Mouse (Mus musculus): ENCODE measurements around the gene Ankrd13c. TPM values are rescaled to one million over a fixed set of nuclear protein-coding genes. Genes with fewer than 3 reads are reported as not detected.
"Not testable (repeated sequence)": the region's sequence is repeated elsewhere in the genome, so short reads cannot be mapped to it uniquely, and the experiment has no call there.

Ankrd13c gene
- polyA plus RNA-seq, 1 experiment from 2014 or later = 19.3 TPM

DNA sequence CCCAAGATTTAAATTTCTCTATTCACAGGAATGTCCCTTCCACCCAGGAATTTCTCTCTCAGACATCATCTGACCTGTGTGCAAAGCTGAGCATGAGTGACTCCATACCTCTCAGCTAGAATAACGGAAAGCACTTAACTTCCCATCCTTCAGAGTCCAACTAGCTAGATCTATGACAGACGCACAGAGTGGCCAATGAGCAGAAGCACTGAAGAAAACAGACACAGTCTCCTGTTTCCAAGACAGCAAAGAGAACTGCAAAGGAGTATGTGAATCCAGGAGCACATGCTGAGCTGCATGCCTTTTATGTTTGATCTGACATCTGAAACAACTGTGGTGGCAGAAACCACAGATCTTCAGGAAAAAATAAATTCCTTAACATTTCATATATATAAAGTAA is 20.3 kb upstream of the Ankrd13c start:
- Histone ChIP-seq H3K27me3 (ENCODE audit: insufficient read depth, poor library complexity, severe bottlenecking) (no peaks in the 10 kb centered on the region), H3K27ac (no peak overlapping the region), H3K4me3 (no peak overlapping the region), H3K36me3 (no peaks in the 10 kb centered on the region), H3K9me3 (no peaks in the 10 kb centered on the region), H3K4me1 (replicated peaks) (peaks cover 16% of the 10 kb centered on the region; the same call in 1 of the 2 replicates)
- no peak for DNase-seq (ENCODE audit: low spot score)
- WGBS = 50% methylated on average over 2 of the region's 2 CpGs

GRCm38 (mm10) chr3:157928731-157929130 is 18.3 kb upstream of the Ankrd13c start:
- H3K36me3 ChIP-seq = no peaks in the 10 kb centered on the region
- H3K9me3 ChIP-seq = no peaks in the 10 kb centered on the region
- DNase-seq (ENCODE audit: low spot score) = no peak
- H3K27ac ChIP-seq = no peak overlapping the region
- H3K4me3 ChIP-seq = no peak overlapping the region
- H3K27me3 ChIP-seq (ENCODE audit: insufficient read depth, poor library complexity, severe bottlenecking) = no peaks in the 10 kb centered on the region
- peaks cover 15% of the 10 kb centered on the region; the same call in 1 of the 2 replicates for H3K4me1 ChIP-seq (replicated peaks)
- WGBS = 89% methylated on average over 2 of the region's 2 CpGs

DNA sequence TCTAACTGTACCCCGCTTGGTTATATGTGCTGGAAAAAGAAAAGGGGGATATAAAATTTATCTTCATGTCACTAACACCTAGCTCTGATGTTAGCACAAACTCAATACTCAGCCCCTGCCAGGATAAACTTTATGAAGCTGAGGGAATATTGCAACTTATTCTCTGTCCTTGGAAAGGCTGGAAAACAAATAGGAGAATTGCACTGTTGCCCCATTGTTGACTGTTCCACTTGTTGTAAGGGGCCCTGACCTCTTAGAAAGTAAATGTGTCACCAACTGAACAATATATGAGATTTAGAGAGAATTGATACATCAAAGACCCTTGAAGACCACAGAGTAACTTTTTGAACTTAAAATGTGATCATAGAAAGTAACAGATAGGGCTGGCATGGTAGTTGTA is 17.6 kb upstream of the Ankrd13c start:
- H3K27ac ChIP-seq = no peak overlapping the region
- DNase-seq (ENCODE audit: low spot score) = no peak
- no peak overlapping the region for H3K4me3 ChIP-seq
- peaks cover 9% of the 10 kb centered on the region; the same call in 1 of the 2 replicates for H3K4me1 ChIP-seq (replicated peaks)
- no peaks in the 10 kb centered on the region for H3K36me3 ChIP-seq
- WGBS = 88% methylated on average over 1 of the region's 1 CpGs
- H3K27me3 ChIP-seq (ENCODE audit: insufficient read depth, poor library complexity, severe bottlenecking) = no peaks in the 10 kb centered on the region
- H3K9me3 ChIP-seq = no peaks in the 10 kb centered on the region

DNA sequence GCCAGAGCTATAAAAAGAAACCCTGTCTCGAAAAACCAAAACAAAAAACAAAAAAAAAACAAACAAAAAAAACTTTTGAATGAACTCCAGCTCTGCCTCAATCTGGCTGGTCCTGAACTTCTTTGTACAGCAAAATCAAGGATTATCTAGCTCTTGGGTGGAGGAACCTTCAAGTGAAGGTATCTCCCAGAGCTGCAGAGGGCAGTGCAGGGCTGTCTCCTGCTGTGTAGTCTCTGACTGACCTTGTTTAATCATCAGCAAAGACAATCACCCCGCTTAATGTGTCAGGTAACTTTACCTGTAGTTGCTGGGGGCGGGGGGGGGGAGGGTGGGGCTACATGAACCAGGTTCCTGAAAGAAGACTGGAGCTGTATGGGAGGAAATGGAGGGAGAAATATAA is 15.4 kb upstream of the Ankrd13c start:
- 72% methylated on average over 3 of the region's 3 CpGs for WGBS
- no peak overlapping the region for H3K27ac ChIP-seq
- H3K4me3 ChIP-seq = no peak overlapping the region
- H3K9me3 ChIP-seq = no peaks in the 10 kb centered on the region
- no peaks in the 10 kb centered on the region for H3K27me3 ChIP-seq (ENCODE audit: insufficient read depth, poor library complexity, severe bottlenecking)
- H3K36me3 ChIP-seq = no peaks in the 10 kb centered on the region
- no peak for DNase-seq (ENCODE audit: low spot score)
- H3K4me1 ChIP-seq (replicated peaks) = no peaks in the 10 kb centered on the region; the same call in 1 of the 2 replicates

- 55% methylated on average over 3 of the region's 3 CpGs for WGBS
- no peak for DNase-seq (ENCODE audit: low spot score)
- Histone ChIP-seq H3K27me3 (ENCODE audit: insufficient read depth, poor library complexity, severe bottlenecking) (no peaks in the 10 kb centered on the region), H3K36me3 (no peaks in the 10 kb centered on the region), H3K27ac (no peak overlapping the region), H3K4me1 (replicated peaks) (no peaks in the 10 kb centered on the region), H3K9me3 (no peaks in the 10 kb centered on the region), H3K4me3 (no peak overlapping the region)
Observed at GRCm38 (mm10) chr3:157932074-157932473, 15.0 kb upstream of the Ankrd13c start.

DNA sequence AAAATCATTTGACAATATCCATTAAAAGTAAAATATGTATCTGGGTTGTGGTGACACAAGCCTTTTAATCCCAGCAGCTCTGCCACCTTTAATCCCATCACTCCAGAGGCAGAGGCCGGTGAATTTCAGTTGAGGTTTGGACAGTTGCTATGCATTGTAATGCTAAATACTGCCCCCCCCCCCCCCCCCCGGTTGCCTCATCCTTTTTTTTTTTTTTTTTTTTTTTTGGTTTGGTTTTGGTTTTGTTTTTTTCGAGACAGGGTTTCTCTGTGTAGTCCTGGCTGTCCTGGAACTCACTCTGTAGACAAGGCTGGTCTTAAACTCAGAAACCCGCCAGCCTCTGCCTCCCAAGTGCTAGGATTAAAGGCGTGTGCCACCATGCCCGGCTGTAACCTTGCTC is 13.8 kb upstream of the Ankrd13c start:
- not testable (repeated sequence) for H3K36me3 ChIP-seq; H3K4me3 ChIP-seq; DNase-seq (ENCODE audit: low spot score); H3K27me3 ChIP-seq (ENCODE audit: insufficient read depth, poor library complexity, severe bottlenecking); H3K9me3 ChIP-seq; H3K4me1 ChIP-seq (replicated peaks); H3K27ac ChIP-seq
- WGBS = 74% methylated on average over 5 of the region's 6 CpGs

GRCm38 (mm10) chr3:157934301-157934823 is 12.7 kb upstream of the Ankrd13c start:
- Histone ChIP-seq H3K9me3 (no peaks in the 10 kb centered on the region), H3K27me3 (ENCODE audit: insufficient read depth, poor library complexity, severe bottlenecking) (no peaks in the 10 kb centered on the region), H3K4me3 (no peak overlapping the region), H3K36me3 (no peaks in the 10 kb centered on the region), H3K4me1 (replicated peaks) (no peaks in the 10 kb centered on the region), H3K27ac (no peak overlapping the region)
- no peak for DNase-seq (ENCODE audit: low spot score)
- WGBS = 88% methylated on average over 3 of the region's 3 CpGs

DNA sequence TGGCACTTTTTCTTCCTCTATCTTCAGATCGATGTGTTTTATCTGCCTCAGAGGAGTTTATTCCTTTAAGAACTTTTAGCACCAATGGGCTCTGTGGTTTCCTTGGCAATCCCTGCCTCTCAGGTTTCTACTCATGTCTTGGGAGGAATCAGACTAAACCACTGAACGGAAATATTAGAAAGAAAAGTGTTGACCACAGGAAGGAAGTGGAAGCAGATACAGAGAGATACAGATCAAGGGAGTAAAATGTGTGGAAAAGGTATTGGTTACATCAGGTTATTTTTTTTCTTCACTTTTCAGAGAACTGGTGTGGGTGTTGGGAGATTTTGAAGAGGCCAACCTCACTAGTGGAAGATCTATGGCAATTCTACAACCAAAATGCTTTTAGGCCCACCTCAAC is 8.5 kb upstream of the Ankrd13c start:
- H3K36me3 ChIP-seq = no peaks in the 10 kb centered on the region

DNA sequence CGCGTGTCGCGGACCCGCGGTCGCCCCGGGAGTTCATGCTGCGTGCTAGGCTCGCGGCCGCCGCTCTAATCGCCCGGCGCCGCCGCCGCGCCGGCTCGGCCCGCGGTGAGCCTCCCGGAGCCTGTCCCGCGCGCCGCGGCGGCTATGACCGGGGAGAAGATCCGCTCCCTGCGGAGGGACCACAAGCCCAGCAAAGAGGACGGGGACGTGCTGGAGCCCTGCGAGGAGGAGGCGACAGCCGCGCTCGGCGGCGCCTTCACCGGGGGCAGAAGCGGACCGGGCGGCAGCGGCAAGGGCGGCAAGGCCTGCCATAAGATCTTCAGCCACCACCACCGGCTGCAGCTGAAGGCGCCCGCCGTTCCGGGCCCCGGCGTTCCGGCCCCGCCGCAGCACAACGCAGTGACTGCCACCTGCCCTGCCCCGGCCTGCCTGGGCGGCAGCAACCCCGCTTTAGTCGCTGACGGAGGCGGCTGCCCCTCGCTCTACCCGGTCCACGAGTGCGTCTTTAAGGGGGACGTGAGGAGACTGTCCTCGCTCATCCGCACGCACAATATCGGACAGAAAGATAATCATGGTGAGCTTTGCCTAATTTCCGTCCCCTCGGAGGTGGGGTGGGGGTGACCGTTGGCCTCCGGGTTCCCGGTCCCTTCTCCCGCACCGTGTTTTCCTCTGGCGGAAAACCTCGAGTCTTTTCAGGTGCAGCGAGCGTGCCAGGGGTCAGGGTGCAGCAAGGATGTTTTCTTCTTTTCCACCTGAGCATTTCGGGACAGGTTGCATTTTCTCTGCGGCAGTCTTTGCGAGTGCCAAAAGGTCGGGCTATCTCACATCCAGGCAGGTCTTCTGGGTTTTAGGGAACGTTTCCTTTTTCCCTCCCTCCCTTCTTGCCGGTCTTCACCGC is 593 bp downstream of the Ankrd13c start:
- H3K4me3 ChIP-seq = peak overlapping the region; percentile 98
- no peaks in the 10 kb centered on the region for H3K27me3 ChIP-seq (ENCODE audit: insufficient read depth, poor library complexity, severe bottlenecking)
- DNase-seq (ENCODE audit: low spot score) = peak; percentile 63
- H3K9me3 ChIP-seq = no peaks in the 10 kb centered on the region
- WGBS = under 1% methylated on average over 93 of the region's 93 CpGs
- H3K4me1 ChIP-seq (replicated peaks) = peaks cover 22% of the 10 kb centered on the region
- H3K36me3 ChIP-seq = peaks cover 12% of the 10 kb centered on the region
- H3K27ac ChIP-seq = peak overlapping the region; percentile 98

More for the DNA sequence above, 8.5 kb upstream of the Ankrd13c start:
- no peak for DNase-seq (ENCODE audit: low spot score)
- no peaks in the 10 kb centered on the region for H3K9me3 ChIP-seq
- H3K27me3 ChIP-seq (ENCODE audit: insufficient read depth, poor library complexity, severe bottlenecking) = no peaks in the 10 kb centered on the region
- WGBS = 75% methylated on average over 2 of the region's 2 CpGs
- no peaks in the 10 kb centered on the region for H3K4me1 ChIP-seq (replicated peaks)
- H3K27ac ChIP-seq = no peak overlapping the region
- no peak overlapping the region for H3K4me3 ChIP-seq

- H3K36me3 ChIP-seq = peaks cover 12% of the 10 kb centered on the region
- H3K27me3 ChIP-seq (ENCODE audit: insufficient read depth, poor library complexity, severe bottlenecking) = no peaks in the 10 kb centered on the region
- no peak overlapping the region for H3K27ac ChIP-seq
- H3K9me3 ChIP-seq = no peaks in the 10 kb centered on the region
- 96% methylated on average over 2 of the region's 2 CpGs for WGBS
- no peak for DNase-seq (ENCODE audit: low spot score)
- no peak overlapping the region for H3K4me3 ChIP-seq
- peaks cover 18% of the 10 kb centered on the region for H3K4me1 ChIP-seq (replicated peaks)
Observed at GRCm38 (mm10) chr3:157952716-157953115, 5.7 kb downstream of the Ankrd13c start.

DNA sequence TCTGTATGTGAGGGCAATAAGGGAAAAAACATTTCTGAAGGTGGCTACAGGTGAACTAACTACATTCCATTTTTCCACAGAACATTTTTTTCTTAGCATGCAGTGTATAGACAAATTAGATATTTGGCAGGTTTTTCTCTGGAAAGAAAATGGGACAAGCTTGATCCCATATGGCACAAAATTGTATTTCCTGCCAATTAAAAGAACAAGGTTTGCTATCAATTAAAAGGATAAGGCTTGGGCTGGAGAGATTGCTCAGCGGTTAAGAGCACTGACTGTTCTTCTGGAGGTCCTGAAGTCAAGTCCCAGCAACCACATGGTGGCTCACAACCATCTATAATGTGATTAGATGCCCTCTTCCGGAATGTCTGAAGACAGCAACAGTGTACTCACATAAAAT is 8.4 kb downstream of the Ankrd13c start:
- peaks cover 18% of the 10 kb centered on the region for H3K36me3 ChIP-seq
- no peak overlapping the region for H3K27ac ChIP-seq
- H3K4me3 ChIP-seq = no peak overlapping the region
- no peaks in the 10 kb centered on the region for H3K27me3 ChIP-seq (ENCODE audit: insufficient read depth, poor library complexity, severe bottlenecking)
- DNase-seq (ENCODE audit: low spot score) = no peak
- 86% methylated on average over 2 of the region's 2 CpGs for WGBS
- no peaks in the 10 kb centered on the region for H3K4me1 ChIP-seq (replicated peaks)
- no peaks in the 10 kb centered on the region for H3K9me3 ChIP-seq

DNA sequence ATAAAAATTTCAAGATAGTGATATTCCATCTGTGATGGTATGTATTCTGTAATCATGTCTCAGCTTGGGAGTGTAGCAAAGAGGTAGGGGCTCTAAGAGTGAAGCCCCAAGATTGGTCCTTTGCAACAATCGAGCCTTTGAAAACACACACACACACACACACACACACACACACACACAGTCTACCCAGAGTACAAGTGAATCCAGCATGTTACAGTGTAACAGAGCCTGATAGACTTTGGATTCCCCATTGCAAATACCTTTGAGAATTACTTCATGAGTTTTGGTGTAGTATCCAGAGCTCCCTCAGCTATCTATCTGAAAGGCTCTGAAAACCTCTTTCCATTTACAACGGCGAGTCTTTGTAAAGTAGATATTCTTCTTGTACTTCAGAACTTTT is 9.2 kb downstream of the Ankrd13c start:
- Histone ChIP-seq H3K9me3 (no peaks in the 10 kb centered on the region), H3K27ac (no peak overlapping the region)

DNA sequence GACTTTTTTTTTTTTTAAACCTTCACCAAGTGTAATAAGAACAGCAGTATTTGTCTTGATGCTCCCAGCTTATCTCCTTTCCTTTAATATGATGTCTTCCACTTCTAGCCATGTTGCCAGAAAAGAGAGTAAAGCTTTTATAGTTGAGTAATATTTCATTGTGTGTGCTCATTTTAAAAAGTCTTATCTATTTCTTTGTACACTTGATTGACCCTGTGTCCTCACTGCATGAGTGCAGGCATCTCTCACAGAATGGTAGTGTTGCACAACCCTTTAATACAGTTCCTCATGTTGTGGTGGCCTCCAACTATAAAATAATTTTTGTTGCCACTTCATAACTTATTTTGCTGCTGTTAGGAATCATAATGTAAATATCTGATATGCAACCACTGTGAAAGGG is 10.3 kb downstream of the Ankrd13c start:
- no peak overlapping the region for H3K4me3 ChIP-seq
- no peak for DNase-seq (ENCODE audit: low spot score)
- peaks cover 21% of the 10 kb centered on the region for H3K36me3 ChIP-seq
- no peak overlapping the region for H3K27ac ChIP-seq
- no peaks in the 10 kb centered on the region for H3K27me3 ChIP-seq (ENCODE audit: insufficient read depth, poor library complexity, severe bottlenecking)
- no peaks in the 10 kb centered on the region for H3K4me1 ChIP-seq (replicated peaks)
- no peaks in the 10 kb centered on the region for H3K9me3 ChIP-seq

More for the DNA sequence above, 9.2 kb downstream of the Ankrd13c start:
- Histone ChIP-seq H3K36me3 (peaks cover 22% of the 10 kb centered on the region), H3K27me3 (ENCODE audit: insufficient read depth, poor library complexity, severe bottlenecking) (no peaks in the 10 kb centered on the region), H3K4me3 (no peak overlapping the region), H3K4me1 (replicated peaks) (no peaks in the 10 kb centered on the region)
- DNase-seq (ENCODE audit: low spot score) = no peak
- WGBS = 94% methylated on average over 3 of the region's 3 CpGs
